Mouse (Mus musculus): ENCODE measurements at regions not wholly inside any gene's neighbourhood (a gene's known extent, or its start where the extent isn't known, plus 50 kb on each side); places are given as distances from the start of the nearest gene placed in this dataset.

DNA sequence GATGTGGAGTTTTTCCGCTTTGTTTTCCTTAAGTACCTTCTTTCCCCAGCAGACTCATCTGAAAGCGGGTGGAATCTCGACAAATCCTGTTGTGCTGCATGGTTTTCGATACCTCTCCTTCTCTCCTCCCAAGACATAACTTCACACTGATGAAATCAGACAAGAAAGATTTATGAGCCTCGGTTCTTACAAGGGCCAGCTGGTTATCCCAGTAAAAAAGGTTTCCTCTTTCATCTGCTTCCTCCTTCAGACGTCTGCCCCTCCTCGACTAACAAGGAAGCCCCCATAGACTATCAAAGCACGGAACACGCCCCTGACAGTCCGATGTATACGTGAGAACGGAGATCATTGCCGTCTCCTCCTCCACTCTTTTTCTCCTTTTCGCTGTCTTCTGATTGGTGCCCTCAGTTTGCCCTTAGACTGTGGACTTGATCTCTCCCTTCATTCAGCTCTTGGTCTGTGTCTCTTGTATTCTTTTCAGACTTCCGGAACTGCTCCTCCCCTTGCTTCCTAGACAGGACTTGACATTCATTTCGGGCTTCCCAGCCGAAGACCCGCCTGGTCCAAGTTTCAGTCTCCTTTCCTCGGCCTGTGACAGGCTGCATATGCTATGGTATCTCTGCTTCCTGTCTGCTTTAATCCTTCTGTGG is 474.4 kb downstream of the Klf5 start:
- TF ChIP-seq EP300 (IDR thresholded peaks at IDR 0.05; ENCODE audit: low read depth) (no peak), CTCF (IDR thresholded peaks at IDR 0.05; ENCODE audit: low read depth) (no peak)

All from liver, postnatal 0 days (tissue).